Mouse (Mus musculus): ENCODE measurements around the gene Cpne5. TPM values are rescaled to one million over a fixed set of nuclear protein-coding genes. Genes with fewer than 3 reads are reported as not detected.

The Cpne5 gene
- polyA plus RNA-seq (2015; fragmentation: Nextera tagmentation; extraction: Ambion mirVana): 2.7 and 3.3 TPM in 2 replicates

GRCm38 (mm10) chr17:29237772-29238420, at the start of gene Cpne5:
TSS of gene Cpne5 (minus strand) at chr17:29238167.
- ATAC-seq: peak; percentile 25
- peak within 1 kb of the TSS; percentile 99 for H3K4me2 ChIP-seq (replicated peaks; ENCODE audit: low read depth)
- no peaks in the 10 kb centered on the region for H3K4me1 ChIP-seq (replicated peaks; ENCODE audit: control insufficient read depth, insufficient read depth, low read length)
- no peak for TF ChIP-seq CTCF (IDR thresholded peaks at IDR 0.05; ENCODE audit: low read depth)
- H3K27me3 ChIP-seq (replicated peaks; ENCODE audit: control insufficient read depth, insufficient read depth, low read length): peaks cover 26% of the 10 kb centered on the region
- H3K9me3 ChIP-seq (ENCODE audit: control insufficient read depth): no peaks in the 10 kb centered on the region
- H3K4me3 ChIP-seq (ENCODE audit: low read depth, low read length): peak within 1 kb of the TSS; percentile 53
- no peaks in the 10 kb centered on the region for H3K36me3 ChIP-seq (ENCODE audit: control insufficient read depth, insufficient read depth)
- no peak within 1 kb of the TSS for H3K27ac ChIP-seq (ENCODE audit: low read depth, low read length)
- 0 out of 2 replicates have a peak within 1 kb of the TSS, but pooled peaks have one; percentile 34 for H3K9ac ChIP-seq (ENCODE audit: low read depth, low read length)
- WGBS: 1% methylated on average over 62 of the region's 73 CpGs

GRCm38 (mm10) chr17:29282216-29282952, 44.4 kb upstream of the Cpne5 start:
- no peak overlapping the region for H3K27ac ChIP-seq (ENCODE audit: low read depth, low read length)
- H3K4me3 ChIP-seq (ENCODE audit: low read depth, low read length): no peak overlapping the region
- H3K36me3 ChIP-seq (ENCODE audit: control insufficient read depth, insufficient read depth): peaks cover 44% of the 10 kb centered on the region
- H3K27me3 ChIP-seq (replicated peaks; ENCODE audit: control insufficient read depth, insufficient read depth, low read length): no peaks in the 10 kb centered on the region
- no peaks in the 10 kb centered on the region for H3K4me1 ChIP-seq (replicated peaks; ENCODE audit: control insufficient read depth, insufficient read depth, low read length)
- TF ChIP-seq CTCF (IDR thresholded peaks at IDR 0.05; ENCODE audit: low read depth): no peak
- H3K9ac ChIP-seq (ENCODE audit: low read depth, low read length): no peak overlapping the region
- H3K4me2 ChIP-seq (replicated peaks; ENCODE audit: low read depth): no peak overlapping the region
- H3K9me3 ChIP-seq (ENCODE audit: control insufficient read depth): no peaks in the 10 kb centered on the region
- 62% methylated on average over 21 of the region's 21 CpGs for WGBS
- peak; percentile 36; the same call in 1 of the 2 replicates for ATAC-seq

- TF ChIP-seq CTCF (IDR thresholded peaks at IDR 0.05; ENCODE audit: low read depth): no peak
- peaks cover 44% of the 10 kb centered on the region for H3K36me3 ChIP-seq (ENCODE audit: control insufficient read depth, insufficient read depth)
- WGBS: 87% methylated on average over 5 of the region's 5 CpGs
These were observed 43.6 kb upstream of the Cpne5 start for GRCm38 (mm10) chr17:29281541-29281940.

GRCm38 (mm10) chr17:29280422-29280821, 42.5 kb upstream of the Cpne5 start:
- WGBS: 93% methylated on average over 5 of the region's 5 CpGs
- Histone ChIP-seq H3K9ac (ENCODE audit: low read depth, low read length) (no peak overlapping the region), H3K36me3 (ENCODE audit: control insufficient read depth, insufficient read depth) (peaks cover 44% of the 10 kb centered on the region), H3K9me3 (ENCODE audit: control insufficient read depth) (no peaks in the 10 kb centered on the region), H3K4me1 (replicated peaks; ENCODE audit: control insufficient read depth, insufficient read depth, low read length) (no peaks in the 10 kb centered on the region), H3K27me3 (replicated peaks; ENCODE audit: control insufficient read depth, insufficient read depth, low read length) (no peaks in the 10 kb centered on the region), H3K4me2 (replicated peaks; ENCODE audit: low read depth) (no peak overlapping the region), H3K27ac (ENCODE audit: low read depth, low read length) (no peak overlapping the region), H3K4me3 (ENCODE audit: low read depth, low read length) (no peak overlapping the region)
- ATAC-seq: no peak
- TF ChIP-seq CTCF (IDR thresholded peaks at IDR 0.05; ENCODE audit: low read depth): no peak

More at GRCm38 (mm10) chr17:29281541-29281940, 43.6 kb upstream of the Cpne5 start:
- ATAC-seq: no peak
- H3K9me3 ChIP-seq (ENCODE audit: control insufficient read depth): no peaks in the 10 kb centered on the region
- no peaks in the 10 kb centered on the region for H3K27me3 ChIP-seq (replicated peaks; ENCODE audit: control insufficient read depth, insufficient read depth, low read length)
- H3K9ac ChIP-seq (ENCODE audit: low read depth, low read length): no peak overlapping the region
- H3K4me1 ChIP-seq (replicated peaks; ENCODE audit: control insufficient read depth, insufficient read depth, low read length): no peaks in the 10 kb centered on the region
- H3K27ac ChIP-seq (ENCODE audit: low read depth, low read length): no peak overlapping the region
- no peak overlapping the region for H3K4me2 ChIP-seq (replicated peaks; ENCODE audit: low read depth)
- H3K4me3 ChIP-seq (ENCODE audit: low read depth, low read length): no peak overlapping the region

GRCm38 (mm10) chr17:29273889-29274288, 35.9 kb upstream of the Cpne5 start:
- ATAC-seq: no peak
- Histone ChIP-seq H3K36me3 (ENCODE audit: control insufficient read depth, insufficient read depth) (peaks cover 11% of the 10 kb centered on the region; the same call in 1 of the 2 replicates), H3K27me3 (replicated peaks; ENCODE audit: control insufficient read depth, insufficient read depth, low read length) (no peaks in the 10 kb centered on the region), H3K9ac (ENCODE audit: low read depth, low read length) (no peak overlapping the region), H3K9me3 (ENCODE audit: control insufficient read depth) (no peaks in the 10 kb centered on the region), H3K4me3 (ENCODE audit: low read depth, low read length) (no peak overlapping the region), H3K4me2 (replicated peaks; ENCODE audit: low read depth) (no peak overlapping the region; the same call in 1 of the 2 replicates), H3K27ac (ENCODE audit: low read depth, low read length) (no peak overlapping the region), H3K4me1 (replicated peaks; ENCODE audit: control insufficient read depth, insufficient read depth, low read length) (peaks cover 10% of the 10 kb centered on the region; the same call in 1 of the 2 replicates)
- WGBS: 68% methylated on average over 11 of the region's 11 CpGs
- no peak for TF ChIP-seq CTCF (IDR thresholded peaks at IDR 0.05; ENCODE audit: low read depth)

- Histone ChIP-seq H3K36me3 (ENCODE audit: control insufficient read depth, insufficient read depth) (peaks cover 5% of the 10 kb centered on the region; the same call in 1 of the 2 replicates), H3K27me3 (replicated peaks; ENCODE audit: control insufficient read depth, insufficient read depth, low read length) (no peaks in the 10 kb centered on the region), H3K9me3 (ENCODE audit: control insufficient read depth) (no peaks in the 10 kb centered on the region), H3K9ac (ENCODE audit: low read depth, low read length) (no peak overlapping the region), H3K27ac (ENCODE audit: low read depth, low read length) (no peak overlapping the region), H3K4me3 (ENCODE audit: low read depth, low read length) (no peak overlapping the region), H3K4me1 (replicated peaks; ENCODE audit: control insufficient read depth, insufficient read depth, low read length) (peaks cover 10% of the 10 kb centered on the region; the same call in 1 of the 2 replicates), H3K4me2 (replicated peaks; ENCODE audit: low read depth) (no peak overlapping the region)
- no peak for TF ChIP-seq CTCF (IDR thresholded peaks at IDR 0.05; ENCODE audit: low read depth)
- WGBS: 63% methylated on average over 7 of the region's 7 CpGs
- no peak for ATAC-seq
These were observed 35.2 kb upstream of the Cpne5 start for GRCm38 (mm10) chr17:29273156-29273555.

Data from intestine, postnatal 0 days (tissue).